Mouse (Mus musculus) limb, embryonic 14.5 days (tissue): ENCODE results near the gene Hs3st3b1. TPM values are rescaled to one million over a fixed set of nuclear protein-coding genes. Genes with fewer than 3 reads are reported as not detected.

Experiments
- ATAC-seq: fragments of 200-750 bp; cut with Nextera tagmentation; 2 replicates; pipeline ENCODE4 v1.8.0; 2017; ENCODE audit warnings: low read depth, moderate number of reproducible peaks, moderate TSS enrichment; ENCODE audit not compliant: low FRiP score
- DNase-seq: peaks from one replicate; pipeline ENCODE4 v3.0.0-alpha.2; 2015; ENCODE audit warnings: low spot score
- H3K27ac ChIP-seq: fragments of 300-500 bp; sonication (generic); replicated peaks from 2 replicates; pipeline ENCODE4 v1.5.1; 2014; ENCODE audit warnings: low read depth, mild to moderate bottlenecking, low read length, moderate library complexity, mixed read lengths
- H3K27me3 ChIP-seq: fragments of 300-500 bp; sonication (generic); 2 replicates; pipeline ENCODE4 v1.6.1; 2014; ENCODE audit warnings: low read length, mixed read lengths; ENCODE audit not compliant: control insufficient read depth, insufficient read depth
- H3K36me3 ChIP-seq: fragments of 300-500 bp; sonication (generic); 2 replicates; pipeline ENCODE4 v1.6.1; 2014; ENCODE audit warnings: mild to moderate bottlenecking, low read length, moderate library complexity, mixed read lengths; ENCODE audit not compliant: control insufficient read depth, insufficient read depth
- H3K4me1 ChIP-seq: fragments of 300-500 bp; sonication (generic); 2 replicates; pipeline ENCODE4 v1.6.1; 2014; ENCODE audit warnings: antibody characterized with exemption, low read length, mixed read lengths; ENCODE audit not compliant: control insufficient read depth, insufficient read depth
- H3K4me2 ChIP-seq: fragments of 300-500 bp; sonication (generic); replicated peaks from 2 replicates; pipeline ENCODE4 v1.6.1; 2014; ENCODE audit warnings: low read depth, mild to moderate bottlenecking, low read length, moderate library complexity; ENCODE audit not compliant: severe bottlenecking
- H3K4me3 ChIP-seq: fragments of 300-500 bp; sonication (generic); replicated peaks from 2 replicates; pipeline ENCODE4 v1.5.1; 2014; ENCODE audit warnings: low read length
- H3K9ac ChIP-seq: fragments of 300-500 bp; sonication (generic); 2 replicates; pipeline ENCODE4 v1.6.1; 2014; ENCODE audit warnings: mild to moderate bottlenecking, low read depth, low read length, moderate library complexity; ENCODE audit not compliant: severe bottlenecking
- H3K9me3 ChIP-seq: fragments of 300-500 bp; sonication (generic); 2 replicates; pipeline ENCODE4 v1.6.1; 2016; ENCODE audit warnings: low read length; ENCODE audit not compliant: control insufficient read depth
- POLR2A ChIP-seq: fragments of 200-500 bp; IDR thresholded peaks from 2 replicates; pipeline ENCODE4 v1.8.0; 2012; ENCODE audit warnings: inconsistent platforms, mild to moderate bottlenecking, moderate library complexity, borderline replicate concordance; ENCODE audit not compliant: insufficient read depth, insufficient read length; ENCODE audit errors: extremely low read depth
- WGBS: fragments of 180-500 bp; shearing (Covaris S2); extraction: QIAGEN DNeasy Blood & Tissue Kit; methylation state at CpG from one replicate; pipeline ENCODE4 v1.1.7; 2014; 5-methylcytosine and 5-hydroxymethylcytosine counted together
- polyA plus RNA-seq, 2 experiments: library from polyadenylated mRNA; depleted of rRNA in 1 of 2; stranded (reverse) in 1 of 2; unstranded in 1 of 2; fragments of >200 nt; fragmentation: Nextera tagmentation in 1 of 2; extraction: Ambion mirVana in 1 of 2; gene quantifications; 2 replicates each; pipeline versions ENCODE4 v1.2.1 to v1.2.3; 2012 to 2014

Hs3st3b1 gene
- polyA plus RNA-seq, 2 experiments, result 18.6 to 19.6 TPM

DNA sequence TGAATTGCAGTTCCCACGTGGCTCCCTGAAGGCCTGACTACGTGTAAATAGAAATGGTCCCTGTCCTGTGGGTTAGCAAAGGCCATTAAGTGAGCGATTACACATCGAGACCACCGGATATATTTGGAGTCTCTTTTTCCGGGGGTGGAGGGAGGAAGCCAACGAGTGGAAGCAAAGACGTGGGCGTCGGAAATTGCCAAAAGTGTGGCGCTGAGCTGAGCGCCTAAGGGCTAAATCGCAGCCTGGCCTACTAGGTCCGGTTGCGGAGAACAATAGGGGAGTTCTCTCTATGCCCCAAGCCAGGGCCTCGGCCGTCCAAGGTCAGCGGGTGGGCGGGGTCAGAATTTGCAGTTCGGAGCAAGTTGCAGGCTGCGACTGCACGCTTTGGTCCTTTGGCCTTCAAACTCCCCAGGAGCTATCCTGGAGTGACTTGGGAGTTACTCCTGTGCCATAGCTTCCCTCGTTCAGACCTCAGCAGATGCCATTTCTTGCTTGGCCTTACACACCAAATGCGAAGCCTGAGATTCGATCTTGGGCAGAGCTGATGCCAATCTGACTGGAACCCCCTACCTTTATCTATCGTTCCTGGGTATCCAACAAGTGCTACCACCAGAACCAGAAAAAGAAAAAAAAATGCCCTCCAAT is 2.3 kb upstream of the Hs3st3b1 start:
- H3K9ac ChIP-seq, result no peak overlapping the region
- peak overlapping the region; percentile 89; the same call in 1 of the 2 replicates for H3K4me2 ChIP-seq
- no peak for ATAC-seq
- DNase-seq, result peak; percentile 13
- 7% methylated on average over 26 of the region's 26 CpGs for WGBS
- H3K36me3 ChIP-seq, result no peaks in the 10 kb centered on the region
- H3K9me3 ChIP-seq, result no peaks in the 10 kb centered on the region; the same call in 1 of the 2 replicates
- peak overlapping the region; percentile 63 for H3K4me3 ChIP-seq
- no peak for TF ChIP-seq POLR2A
- peaks cover 46% of the 10 kb centered on the region for H3K27me3 ChIP-seq
- peaks cover 7% of the 10 kb centered on the region; the same call in 1 of the 2 replicates for H3K4me1 ChIP-seq
- no peak overlapping the region for H3K27ac ChIP-seq

DNA sequence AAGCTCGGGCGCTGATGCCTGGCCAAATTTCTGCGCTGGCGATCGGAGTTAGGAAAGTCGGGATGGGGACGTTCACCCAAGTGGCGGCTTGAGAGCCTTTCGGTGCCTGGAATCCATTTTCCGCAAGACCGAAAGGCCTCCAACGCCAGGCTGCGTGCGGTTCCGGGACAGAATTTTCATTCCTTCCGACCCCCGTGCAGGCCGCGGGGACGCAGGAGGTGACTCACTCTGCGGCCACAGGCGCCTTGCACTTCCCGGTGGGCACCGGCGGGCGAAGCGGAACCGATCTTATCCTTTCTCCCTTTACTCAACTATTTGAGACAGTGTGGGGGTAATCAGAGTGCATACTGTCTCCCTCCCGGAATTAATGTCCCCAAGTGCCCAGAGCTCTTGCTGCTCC is 1.3 kb upstream of the Hs3st3b1 start:
- peak overlapping the region; percentile 63 for H3K4me3 ChIP-seq
- H3K4me2 ChIP-seq, result peak overlapping the region; percentile 89
- no peaks in the 10 kb centered on the region; the same call in 1 of the 2 replicates for H3K9me3 ChIP-seq
- WGBS, result under 1% methylated on average over 28 of the region's 29 CpGs
- DNase-seq (no peak), ATAC-seq (no peak)
- no peaks in the 10 kb centered on the region for H3K36me3 ChIP-seq
- no peak for TF ChIP-seq POLR2A
- peaks cover 12% of the 10 kb centered on the region for H3K4me1 ChIP-seq
- H3K27ac ChIP-seq, result no peak overlapping the region
- peaks cover 53% of the 10 kb centered on the region for H3K27me3 ChIP-seq
- H3K9ac ChIP-seq, result 0 out of 2 replicates have a peak overlapping the region, but pooled peaks have one; percentile 9

DNA sequence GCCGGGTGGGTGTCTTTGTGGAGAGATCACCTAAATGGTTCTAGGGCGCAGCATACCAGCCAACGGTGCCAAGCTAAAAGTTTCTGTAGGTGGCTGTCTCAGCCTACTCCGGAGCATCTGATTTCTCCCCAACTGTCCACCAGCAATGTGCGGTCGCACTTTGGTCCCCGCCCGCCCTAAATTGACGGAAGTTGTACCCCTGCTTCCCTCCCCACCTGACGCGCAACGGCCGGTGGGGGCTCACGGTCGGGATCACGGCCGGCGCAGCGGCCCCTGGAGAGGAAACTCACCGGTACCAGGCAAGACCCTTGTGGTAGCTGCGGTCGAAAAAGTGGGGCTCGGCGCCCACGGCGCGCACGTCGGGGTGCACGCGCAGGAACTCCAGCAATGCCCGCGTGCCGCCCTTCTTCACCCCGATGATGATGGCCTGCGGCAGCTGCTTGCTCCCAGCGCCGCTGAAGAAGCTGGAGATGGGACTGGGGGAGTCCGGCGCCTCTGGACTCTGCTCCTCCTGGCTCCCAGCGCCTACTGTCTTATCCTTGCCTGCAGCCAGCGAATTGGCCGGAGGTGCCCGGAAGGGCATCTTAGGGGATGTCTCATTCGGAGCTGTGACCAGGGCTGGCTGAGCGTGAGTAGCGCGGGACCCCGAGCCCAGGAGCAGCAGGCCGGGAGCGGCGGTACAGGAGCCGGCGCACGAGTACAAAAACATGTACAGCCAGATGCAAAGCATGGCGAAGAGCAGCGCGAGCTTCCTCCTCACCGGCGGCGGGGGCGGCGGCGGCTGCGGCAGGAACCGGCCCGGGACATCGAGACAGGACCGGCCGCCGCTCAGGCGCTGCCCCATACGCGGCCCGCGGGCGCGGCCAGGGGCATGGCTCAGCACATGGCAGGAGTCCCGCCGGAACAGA is 792 bp downstream of the Hs3st3b1 start:
- Histone ChIP-seq H3K9me3 (no peaks in the 10 kb centered on the region), H3K4me2 (peak overlapping the region; percentile 89), H3K4me3 (peak overlapping the region; percentile 63), H3K27ac (peak overlapping the region; percentile 74), H3K4me1 (peaks cover 23% of the 10 kb centered on the region), H3K27me3 (peaks cover 59% of the 10 kb centered on the region), H3K36me3 (no peaks in the 10 kb centered on the region), H3K9ac (peak overlapping the region; percentile 77)
- WGBS, result 1% methylated on average over 45 of the region's 80 CpGs
- no peak for TF ChIP-seq POLR2A
- ATAC-seq, result 0 out of 2 replicates have a peak, but pooled peaks have one; percentile 1
- DNase-seq, result no peak

DNA sequence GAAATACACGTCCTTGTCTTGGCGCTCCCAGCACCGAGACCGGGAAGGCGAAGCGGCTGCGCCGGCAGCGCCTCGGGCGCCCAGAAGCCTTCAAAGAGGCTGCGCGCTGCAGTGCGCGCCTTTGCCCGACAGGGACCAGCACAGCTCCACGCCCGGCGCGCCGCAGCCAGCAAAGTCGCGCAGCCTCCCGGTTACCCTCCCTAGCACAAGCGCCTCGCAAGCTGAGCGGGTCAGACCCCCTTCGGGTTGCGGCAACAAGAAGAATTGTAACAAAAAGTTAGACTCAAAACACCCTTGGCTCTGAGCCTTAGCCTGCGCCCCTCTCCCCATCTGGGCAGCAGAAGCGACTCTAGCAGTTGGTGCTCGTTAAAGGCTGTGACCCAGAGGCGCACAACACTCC is 1.6 kb downstream of the Hs3st3b1 start:
- Histone ChIP-seq H3K36me3 (no peaks in the 10 kb centered on the region), H3K4me1 (peaks cover 23% of the 10 kb centered on the region), H3K9me3 (no peaks in the 10 kb centered on the region), H3K27me3 (peaks cover 51% of the 10 kb centered on the region), H3K27ac (peak overlapping the region; percentile 74), H3K9ac (peak overlapping the region; percentile 77), H3K4me2 (peak overlapping the region; percentile 89), H3K4me3 (peak overlapping the region; percentile 63)
- WGBS, result under 1% methylated on average over 31 of the region's 33 CpGs
- TF ChIP-seq POLR2A, result no peak
- DNase-seq (peak; percentile 89), ATAC-seq (peak; percentile 44; the same call in 1 of the 2 replicates)
